Mouse (Mus musculus) G1E (cell line): ENCODE results near the gene Rap1b.

ENCODE experiments used
- CTCF ChIP-seq: IDR thresholded peaks from 2 replicates; pipeline ENCODE4 v1.5.1; 2012; ENCODE audit warnings: low read depth, low read length, inconsistent platforms, mixed read lengths
- GATA1 ChIP-seq: IDR thresholded peaks from 2 replicates; pipeline ENCODE4 v1.6.1; 2012; ENCODE audit warnings: borderline replicate concordance, low read length, inconsistent platforms, mixed read lengths
- GATA2 ChIP-seq: IDR thresholded peaks from 2 replicates; pipeline ENCODE4 v1.6.1; 2012; ENCODE audit warnings: low read depth, low read length, inconsistent platforms, borderline replicate concordance
- POLR2AphosphoS5 ChIP-seq: IDR thresholded peaks from 2 replicates; pipeline ENCODE4 v1.6.1; 2012; ENCODE audit warnings: low read depth, low read length, inconsistent platforms; ENCODE audit not compliant: insufficient replicate concordance
- TAL1 ChIP-seq: conservative IDR thresholded peaks from 2 replicates; pipeline ENCODE4 v1.6.1; 2012; ENCODE audit warnings: low read depth, low read length, inconsistent platforms, mixed read lengths

DNA sequence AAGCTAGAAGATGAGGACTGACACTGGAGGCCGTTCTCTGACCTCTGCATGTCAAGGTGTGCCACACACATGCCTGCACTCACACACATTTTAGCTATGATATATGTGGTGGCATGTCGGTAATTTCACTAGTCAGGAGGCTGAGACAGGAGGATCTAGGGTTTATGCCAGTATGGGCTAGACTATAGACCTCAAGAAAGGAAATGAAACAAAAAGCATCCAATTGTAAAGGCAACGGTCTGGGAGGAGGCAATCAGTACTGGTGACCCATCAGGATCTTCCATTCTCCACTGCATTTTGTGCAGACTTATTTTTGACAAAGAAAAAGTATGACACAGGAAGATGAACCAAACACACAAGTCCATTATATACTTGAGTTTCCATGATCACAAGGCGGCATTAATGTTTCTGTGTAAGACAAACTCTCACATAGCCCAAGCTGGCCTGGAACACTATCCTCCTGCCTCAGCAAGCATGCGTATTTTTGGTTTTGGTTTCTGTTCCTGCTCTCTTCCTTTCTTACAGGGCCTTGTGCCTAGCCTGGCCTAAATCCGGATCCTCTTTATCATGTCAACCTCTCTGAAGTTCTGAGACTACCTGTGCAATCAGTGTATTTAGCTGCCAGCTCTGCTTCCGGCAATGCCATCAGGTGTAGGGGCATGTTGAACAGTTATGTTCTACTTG is 16.2 kb downstream of the Rap1b start:
- no peak for TF ChIP-seq CTCF
- TF ChIP-seq TAL1 = no peak
- no peak for TF ChIP-seq GATA1
- no peak for TF ChIP-seq GATA2
- no peak for TF ChIP-seq POLR2AphosphoS5
